Comparison of ENCODE assay signal across 23 mouse cellular contexts in genomic region chr4:106597741-106598140, GRCm38 (mm10). TPM values are rescaled to one million over a fixed set of nuclear protein-coding genes. Genes with fewer than 3 reads are reported as not detected.
A peak's percentile ranks its signal among the peaks of the same experiment; 100 is the strongest.
DNase-seq lines count a peak whose midpoint lies in the region; TF ChIP-seq lines count a peak whose summit lies in the region.
"Had no signal": no experiment of that assay in that cellular context is flagged by ENCODE, and none has a peak within 500 bp of the region (broad histone marks: within the 10 kb centered on the region; RNA-seq: fewer than 3 reads in every experiment).

No protein-coding gene starts in this region.

- dilution Hi-C loops in CH12.LX (cut with MboI; ENCODE audit: extremely low pct_ligation_motif_present, extremely low pct_unique_long_range_greater_than_20kb, low sequenced_read_pairs), result no loop called here

- H3K9ac ChIP-seq in CH12.LX (ENCODE audit: insufficient read depth, low read depth), result no peak overlapping the region

- 0 out of 2 replicates have a peak overlapping the region, but pooled peaks have one; percentile 12 for H3K4me2 ChIP-seq in CH12.LX (ENCODE audit: insufficient read depth, low read depth, poor library complexity, severe bottlenecking)

- no peaks in the 10 kb centered on the region for H3K79me2 ChIP-seq in CH12.LX (replicated peaks; ENCODE audit: control insufficient read depth, extremely low read depth, insufficient read depth, poor library complexity, severe bottlenecking)

- no peak overlapping the region for H3K4me3 ChIP-seq in CH12.LX (replicated peaks in 1 of 3; ENCODE audit: low read depth in 2 of 3, low read length in 2 of 3, poor library complexity in 1 of 3)

- no peak for TF ChIP-seq CTCF in CH12.LX (conservative IDR thresholded peaks at IDR 0.05 in 1 of 2, IDR thresholded peaks at IDR 0.05 in 1 of 2; ENCODE audit: low read depth in 2 of 2, low read length in 2 of 2)

- H3K4me1 ChIP-seq in CH12.LX (ENCODE audit: control insufficient read depth in 1 of 2, insufficient read depth in 2 of 2), result peaks cover 12 to 51% of the 10 kb centered on the region in 2 experiments

- H3K36me3 ChIP-seq in CH12.LX (replicated peaks in 1 of 2; ENCODE audit: control insufficient read depth in 1 of 2, insufficient read depth in 1 of 2, low read length in 1 of 2), result no peaks in the 10 kb centered on the region
- H3K36me3 ChIP-seq: G1E had no signal

- peaks cover 15% of the 10 kb centered on the region for H3K9me3 ChIP-seq in CH12.LX (replicated peaks; ENCODE audit: low read length)

- intact Hi-C loops in gastrocnemius, postnatal 14 days (cut with DNase I; ENCODE audit: low total_unique reads), result no loop called here

- TF ChIP-seq POLR2A in CH12.LX (IDR thresholded peaks at IDR 0.05; ENCODE audit: low read depth, low read length), result no peak

- in situ Hi-C loops in CH12.LX (cut with MboI; ENCODE audit: low pct_ligation_motif_present, low pct_unique_long_range_greater_than_20kb, low sequenced_read_pairs), result no loop called here

- no peak for TF ChIP-seq RAD21 in CH12.LX (IDR thresholded peaks at IDR 0.05; ENCODE audit: low read depth, low read length)

- peak overlapping the region; percentile 6; the same call in 1 of the 2 replicates for H3K27ac ChIP-seq in CH12.LX (ENCODE audit: insufficient read depth, low read depth)

- DNase-seq in A20 (ENCODE audit: low read depth, low spot score) (peak; percentile 63), CH12.LX (ENCODE audit: extremely low read depth) (peak; percentile 73)
- no peak for DNase-seq in gastrocnemius, postnatal 14 days
- no peak for DNase-seq in kidney, adult 9 months
- DNase-seq: adrenal gland, adult 2 months; adrenal gland, adult 8-10 months; adrenal gland, postnatal 10 days; adrenal gland, postnatal 14 days; adrenal gland, postnatal 25 days; adrenal gland, postnatal 36 days; B cell, adult 2 months; cerebellum, adult 11 months; cerebellum, adult 11-12 months; cerebellum, adult 18-20 months; cerebellum, adult 2 months; cerebellum, adult 8-10 months had no signal

- no peaks in the 10 kb centered on the region for H3K27me3 ChIP-seq in CH12.LX (replicated peaks)
- H3K27me3 ChIP-seq: Patski had no signal

- peak; percentile 88 for TF ChIP-seq EP300 in CH12.LX (IDR thresholded peaks at IDR 0.05; ENCODE audit: low read length)

TF ChIP-seq in CH12.LX, 34 proteins besides CTCF, POLR2A, EP300 and RAD21:
- TF ChIP-seq CHD2 (IDR thresholded peaks at IDR 0.05; ENCODE audit: low read length) (peak; percentile 13; the same call in 1 of the 2 replicates), HCFC1 (IDR thresholded peaks at IDR 0.05; ENCODE audit: low read depth, low read length) (0 out of 2 replicates have a peak, but pooled peaks have one; percentile 10), MXI1 (IDR thresholded peaks at IDR 0.05; ENCODE audit: low read depth, low read length) (peak; percentile 94), ETS1 (conservative IDR thresholded peaks at IDR 0.05; ENCODE audit: low read depth, low read length) (peak; percentile 86), KAT2A (IDR thresholded peaks at IDR 0.05; ENCODE audit: insufficient replicate concordance, low read length) (no peak), SMC3 (IDR thresholded peaks at IDR 0.05; ENCODE audit: low read depth, low read length) (no peak), USF1 (IDR thresholded peaks at IDR 0.05; ENCODE audit: low read depth, low read length) (peak; percentile 45), ZKSCAN1 (IDR thresholded peaks at IDR 0.05; ENCODE audit: borderline replicate concordance, low read depth, low read length) (no peak), USF2 (conservative IDR thresholded peaks at IDR 0.05; ENCODE audit: low read depth, low read length) (peak; percentile 36; the same call in 1 of the 2 replicates), ZMIZ1 (IDR thresholded peaks at IDR 0.05; ENCODE audit: low read depth, low read length) (no peak), GABPA (IDR thresholded peaks at IDR 0.05; ENCODE audit: insufficient replicate concordance, low read depth, low read length) (no peak), NELFE (IDR thresholded peaks at IDR 0.05; ENCODE audit: low read depth, low read length) (no peak; the same call in 1 of the 2 replicates), MAFK (IDR thresholded peaks at IDR 0.05; ENCODE audit: insufficient replicate concordance, low read length) (no peak; the same call in 1 of the 2 replicates), TCF12 (IDR thresholded peaks at IDR 0.05; ENCODE audit: low read depth, low read length) (peak; percentile 87), IRF4 (IDR thresholded peaks at IDR 0.05; ENCODE audit: low read depth, low read length) (peak; percentile 81), MAZ (IDR thresholded peaks at IDR 0.05; ENCODE audit: low read depth, low read length) (no peak), MYC (IDR thresholded peaks at IDR 0.05; ENCODE audit: low read depth, low read length) (peak; percentile 96), TBP (conservative IDR thresholded peaks at IDR 0.05; ENCODE audit: low read depth, low read length) (0 out of 2 replicates have a peak, but pooled peaks have one; percentile 39), BHLHE40 (IDR thresholded peaks at IDR 0.05; ENCODE audit: low read depth, low read length) (peak; percentile 91), JUN (IDR thresholded peaks at IDR 0.05; ENCODE audit: insufficient read depth, low read depth, low read length) (no peak), SIN3A (IDR thresholded peaks at IDR 0.05; ENCODE audit: low read length) (peak; percentile 68; the same call in 1 of the 2 replicates), MEF2A (IDR thresholded peaks at IDR 0.05; ENCODE audit: borderline replicate concordance, low read depth, low read length) (peak; percentile 75; the same call in 1 of the 2 replicates), RCOR1 (conservative IDR thresholded peaks at IDR 0.05; ENCODE audit: low read depth, low read length) (no peak; the same call in 1 of the 2 replicates), MAX (IDR thresholded peaks at IDR 0.05; ENCODE audit: low read length) (peak; percentile 96), JUND (conservative IDR thresholded peaks at IDR 0.05; ENCODE audit: low read depth, low read length) (0 out of 2 replicates have a peak, but pooled peaks have one; percentile 14)

RNA-seq across cellular contexts. Expression of gene Lexm, which starts 19.3 kb away (rescaled TPM):
- total RNA-seq in CH12.LX (2012; rRNA removed) (0.21 TPM in 2 replicates), CH12.LX (2014; rRNA removed) (0.15 and 0.19 TPM in 2 replicates)
- polyA plus RNA-seq in CH12.LX (2012; ENCODE audit: insufficient read length, low read depth), result not detected in 2 replicates
- not detected for total RNA-seq in gastrocnemius, postnatal 14 days (2021)
- total RNA-seq: adrenal gland, adult 18-20 months; adrenal gland, adult 2 months; adrenal gland, adult 8-10 months; adrenal gland, postnatal 10 days; adrenal gland, postnatal 14 days; adrenal gland, postnatal 25 days; adrenal gland, postnatal 36 days; G1E had no signal
- polyA plus RNA-seq: activated CD4-positive, CD25-positive, alpha-beta regulatory T cell, adult 4 months; adrenal gland, adult 2 months; brain, embryonic 14.5 days; C2C12; G1E; Patski had no signal

RNA-seq across cellular contexts. Expression of gene Ttc22, which starts 24.5 kb away (rescaled TPM):
- total RNA-seq in CH12.LX (2012; rRNA removed) (not detected in 2 replicates), CH12.LX (2014; rRNA removed) (not detected in 2 replicates)
- not detected in 2 replicates for polyA plus RNA-seq in CH12.LX (2012; ENCODE audit: insufficient read length, low read depth)
- total RNA-seq in gastrocnemius, postnatal 14 days (2021), result under 1 TPM; 0.09 to 0.10 TPM
- total RNA-seq: adrenal gland, postnatal 14 days; adrenal gland, postnatal 25 days; adrenal gland, postnatal 36 days; G1E had no signal
- polyA plus RNA-seq: activated CD4-positive, CD25-positive, alpha-beta regulatory T cell, adult 4 months; adrenal gland, adult 2 months; C2C12; CD4-positive, CD25-positive, alpha-beta regulatory T cell, adult 4 months; G1E had no signal

RNA-seq across cellular contexts. Expression of gene Dhcr24, which starts 36.9 kb away (rescaled TPM):
- total RNA-seq in CH12.LX (2012; rRNA removed) (46.9 and 51.6 TPM in 2 replicates), CH12.LX (2014; rRNA removed) (37.3 and 41.4 TPM in 2 replicates)
- 87.8 and 90.5 TPM in 2 replicates for polyA plus RNA-seq in CH12.LX (2012; ENCODE audit: insufficient read length, low read depth)
- 10 to 100 TPM in 1 of 2 experiments, 1 to 10 TPM in 1; 3.1 to 10.9 TPM for total RNA-seq in gastrocnemius, postnatal 14 days (2021)

RNA-seq across cellular contexts. Expression of gene Pars2, which starts 53.1 kb away (rescaled TPM):
- total RNA-seq in CH12.LX (2012; rRNA removed) (14.9 and 17.1 TPM in 2 replicates), CH12.LX (2014; rRNA removed) (11.1 and 13.0 TPM in 2 replicates)
- 9.3 and 11.1 TPM in 2 replicates for polyA plus RNA-seq in CH12.LX (2012; ENCODE audit: insufficient read length, low read depth)
- total RNA-seq in gastrocnemius, postnatal 14 days (2021), result 1 to 10 TPM; 2.6 to 2.9 TPM

Comparison
In these comparisons a context has a peak if more than half of its experiments do, and no peak if none do; other contexts are left out.
1. DNase-seq: peak in A20 (single experiment) and CH12.LX (single experiment); none in gastrocnemius, postnatal 14 days (single experiment) and kidney, adult 9 months (single experiment).